Mouse (Mus musculus) forebrain, embryonic 14.5 days (tissue): ENCODE measurements around the gene Ctsc. TPM values are rescaled to one million over a fixed set of nuclear protein-coding genes. Genes with fewer than 3 reads are reported as not detected.

ENCODE experiments used
- ATAC-seq: fragments of 200-750 bp; cut with Nextera tagmentation; 2 replicates; pipeline ENCODE4 v1.8.0; 2017; ENCODE audit warnings: mild to moderate bottlenecking, moderate library complexity
- DNase-seq: peaks from one replicate; pipeline ENCODE4 v3.0.0-alpha.2; 2015; ENCODE audit warnings: low spot score
- H3K27ac ChIP-seq: fragments of 300-500 bp; sonication (generic); 2 replicates; pipeline ENCODE4 v1.5.1; 2014; ENCODE audit warnings: low read depth, mild to moderate bottlenecking, control low read depth, low read length, moderate library complexity
- H3K27me3 ChIP-seq: fragments of 300-500 bp; sonication (generic); replicated peaks from 2 replicates; pipeline ENCODE4 v1.6.1; 2014; ENCODE audit warnings: low read length, control low read depth, mixed read lengths; ENCODE audit not compliant: control insufficient read depth, insufficient read depth
- H3K36me3 ChIP-seq: fragments of 300-500 bp; sonication (generic); 2 replicates; pipeline ENCODE4 v1.6.1; 2014; ENCODE audit warnings: low read length, control low read depth; ENCODE audit not compliant: control insufficient read depth, insufficient read depth
- H3K4me1 ChIP-seq: fragments of 300-500 bp; sonication (generic); 2 replicates; pipeline ENCODE4 v1.6.1; 2014; ENCODE audit warnings: antibody characterized with exemption, low read length, control low read depth; ENCODE audit not compliant: control insufficient read depth, insufficient read depth
- H3K4me2 ChIP-seq: fragments of 300-500 bp; sonication (generic); 2 replicates; pipeline ENCODE4 v1.6.1; 2014; ENCODE audit warnings: mild to moderate bottlenecking, control low read depth, low read length
- H3K4me3 ChIP-seq: fragments of 300-500 bp; sonication (generic); 2 replicates; pipeline ENCODE4 v1.5.1; 2014; ENCODE audit warnings: low read depth, low read length, control low read depth
- H3K9ac ChIP-seq: fragments of 300-500 bp; sonication (generic); 2 replicates; pipeline ENCODE4 v1.6.1; 2014; ENCODE audit warnings: mild to moderate bottlenecking, low read length, control low read depth, moderate library complexity
- H3K9me3 ChIP-seq: fragments of 300-500 bp; sonication (generic); replicated peaks from 2 replicates; pipeline ENCODE4 v1.6.1; 2016; ENCODE audit warnings: low read length, control low read depth, mixed read lengths; ENCODE audit not compliant: control insufficient read depth
- WGBS: fragments of 180-500 bp; shearing (Covaris S2); extraction: QIAGEN DNeasy Blood & Tissue Kit; methylation state at CpG from one replicate; pipeline ENCODE4 v1.1.7; 2014; 5-methylcytosine and 5-hydroxymethylcytosine counted together
- polyA plus RNA-seq: library from polyadenylated mRNA; unstranded; fragments of >200 nt; fragmentation: Nextera tagmentation; extraction: Ambion mirVana; gene quantifications from 2 replicates; pipeline ENCODE4 v1.2.1, GENCODE M21; 2014

The Ctsc gene
- polyA plus RNA-seq, 1 experiment from 2014 or later = 10.7 TPM

- no peak overlapping the region for H3K9ac ChIP-seq
- H3K27ac ChIP-seq = no peak overlapping the region
- H3K9me3 ChIP-seq = no peaks in the 10 kb centered on the region
- H3K4me1 ChIP-seq = no peaks in the 10 kb centered on the region
- H3K4me2 ChIP-seq = no peak overlapping the region
- H3K27me3 ChIP-seq = no peaks in the 10 kb centered on the region
- DNase-seq (peak; percentile 57), ATAC-seq (no peak)
- 37% methylated on average over 4 of the region's 4 CpGs for WGBS
- H3K36me3 ChIP-seq = no peaks in the 10 kb centered on the region
- H3K4me3 ChIP-seq = no peak overlapping the region
Measured at GRCm38 (mm10) chr7:88356871-88357776, 79.2 kb downstream of the Ctsc start.

DNA sequence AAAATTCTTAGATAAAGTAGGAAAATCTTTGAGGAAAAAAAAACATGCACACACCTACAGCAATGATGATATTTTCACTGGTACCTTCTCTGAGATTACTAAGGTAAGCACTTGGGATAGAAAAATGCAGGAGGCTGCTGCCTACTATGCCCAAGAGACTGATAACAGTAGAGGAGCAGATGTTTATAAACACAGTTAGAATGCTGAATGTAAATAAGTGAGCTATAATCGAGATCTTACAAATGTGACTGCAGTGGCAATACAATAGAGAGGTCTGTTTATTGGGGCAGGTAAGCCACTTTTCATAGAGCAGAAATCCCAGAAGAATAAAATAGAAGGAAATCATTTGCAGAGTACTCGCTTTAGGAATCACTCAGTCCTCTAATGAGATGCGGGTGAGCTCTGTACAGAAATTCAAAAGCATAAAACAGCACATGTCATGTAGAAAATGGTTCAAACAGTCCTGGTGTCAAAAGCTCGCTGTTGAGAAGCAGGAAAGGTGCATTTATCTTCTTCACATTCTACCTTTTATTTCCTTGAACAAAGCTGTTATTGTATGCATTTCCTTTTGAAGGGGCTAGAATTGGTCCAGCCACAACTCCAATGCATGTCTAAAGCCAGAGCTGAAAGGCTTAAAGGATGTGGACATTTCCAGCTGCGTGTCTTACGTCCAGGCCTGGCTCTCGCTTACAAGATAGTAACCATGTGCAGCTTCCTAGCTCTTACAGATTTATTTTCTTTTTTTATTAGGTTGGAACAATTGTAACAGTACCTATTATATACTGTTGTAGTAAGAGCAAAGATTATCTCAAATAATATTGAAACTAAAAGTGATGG is 80.4 kb downstream of the Ctsc start:
- H3K36me3 ChIP-seq = no peaks in the 10 kb centered on the region
- ATAC-seq (0 out of 2 replicates have a peak, but pooled peaks have one; percentile 12), DNase-seq (peak; percentile 24)
- H3K4me3 ChIP-seq = no peak overlapping the region
- no peaks in the 10 kb centered on the region for H3K27me3 ChIP-seq
- WGBS = 44% methylated on average over 7 of the region's 7 CpGs
- no peak overlapping the region for H3K9ac ChIP-seq
- no peak overlapping the region for H3K4me2 ChIP-seq
- H3K27ac ChIP-seq = peak overlapping the region; percentile 29; the same call in 1 of the 2 replicates
- H3K9me3 ChIP-seq = no peaks in the 10 kb centered on the region
- no peaks in the 10 kb centered on the region for H3K4me1 ChIP-seq

Other genes with a start within 250 kb of the Ctsc start
- gene Rab38, start 152.2 kb downstream of the Ctsc start, polyA plus RNA-seq = 0.79 and 0.82 TPM in 2 replicates